10 mouse cellular contexts compared by ENCODE assay signal in genomic region chr7:24111772-24112155, GRCm38 (mm10). TPM values are rescaled to one million over a fixed set of nuclear protein-coding genes. Genes with fewer than 3 reads are reported as not detected.
DNase-seq lines count a peak whose midpoint lies in the region; ATAC-seq and TF ChIP-seq lines count a peak whose summit lies in the region.
"Had no signal": no experiment of that assay in that cellular context is flagged by ENCODE, and none has a peak within 500 bp of the region (broad histone marks: within the 10 kb centered on the region; RNA-seq: fewer than 3 reads in every experiment).

No protein-coding gene starts in this region.

- peak; percentile 42; the same call in 1 of the 2 replicates for ATAC-seq in liver, embryonic 13.5 days (ENCODE audit: low read depth)

- TF ChIP-seq EP300 in heart, adult 2 months (IDR thresholded peaks at IDR 0.05; ENCODE audit: insufficient read depth, low read depth, low read length) = no peak

- no peak for TF ChIP-seq CTCF in heart, adult 2 months (IDR thresholded peaks at IDR 0.05)
- TF ChIP-seq CTCF in thymus, adult 2 months (IDR thresholded peaks at IDR 0.05; ENCODE audit: borderline replicate concordance, control insufficient read depth, extremely low read depth, insufficient read depth, low read length, poor library complexity) = no peak

- H3K4me3 ChIP-seq in heart, adult 2 months = peak overlapping the region; percentile 89
- peak overlapping the region; percentile 28 for H3K4me3 ChIP-seq in thymus, adult 2 months (ENCODE audit: control insufficient read depth, insufficient read depth, low read length)
- peak overlapping the region; percentile 64 for H3K4me3 ChIP-seq in liver, embryonic 13.5 days (replicated peaks)

- H3K9me3 ChIP-seq in liver, embryonic 13.5 days (replicated peaks) = peaks cover 17% of the 10 kb centered on the region

- no peaks in the 10 kb centered on the region; the same call in 1 of the 2 replicates for H3K4me1 ChIP-seq in heart, adult 2 months (ENCODE audit: control insufficient read depth, insufficient read depth, low read length)
- H3K4me1 ChIP-seq in thymus, adult 2 months (replicated peaks; ENCODE audit: control insufficient read depth, insufficient read depth, low read length) = peaks cover 8% of the 10 kb centered on the region; the same call in 1 of the 2 replicates
- H3K4me1 ChIP-seq in liver, embryonic 13.5 days (replicated peaks) = peaks cover 18% of the 10 kb centered on the region

- 4% methylated on average over 9 of the region's 9 CpGs for WGBS in heart, adult 2 months
- WGBS in thymus, adult 2 months = 64% methylated on average over 9 of the region's 9 CpGs
- WGBS in liver, embryonic 13.5 days (ENCODE audit: insufficient replicate concordance) = 23% methylated on average over 9 of the region's 9 CpGs

- H3K9ac ChIP-seq in heart, adult 2 months (ENCODE audit: low read depth, low read length) = peak overlapping the region; percentile 84
- peak overlapping the region; percentile 76 for H3K9ac ChIP-seq in liver, embryonic 13.5 days

- intact Hi-C loops in heart, adult 2 months (cut with DNase I) = loop anchor here (1.0 to 5.0 kb wide), 4 partner anchors 23 to 143 kb away; partner anchors contain the start of genes Zfp108 and Zfp235
- intact Hi-C loops in heart, postnatal 10 days (cut with DNase I) = loop anchor here (2.0 kb wide), 1 partner anchor 21 kb away; no protein-coding TSS in a partner anchor

- peak in 1 of 2 experiments; percentile 49 for DNase-seq in heart, adult 2 months
- DNase-seq in heart, postnatal 10 days = no peak
- no peak for DNase-seq in thymus, adult 2 months
- no peak for DNase-seq in thymus, postnatal 0 days (ENCODE audit: low spot score)
- no peak for DNase-seq in liver, embryonic 13.5 days
- no peak for DNase-seq in right cerebral cortex, adult 18-20 months
- no peak for DNase-seq in gastrocnemius, adult 8-10 months (ENCODE audit: low spot score in 2 of 2)
- no peak for DNase-seq in adrenal gland, adult (ENCODE audit: inconsistent age in 2 of 2, low spot score in 1 of 2)

- peak; percentile 9; the same call in 1 of the 2 replicates for TF ChIP-seq POLR2A in heart, adult 2 months (IDR thresholded peaks at IDR 0.05; ENCODE audit: insufficient read depth, low read depth, low read length)
- no peak for TF ChIP-seq POLR2A in thymus, adult 2 months (IDR thresholded peaks at IDR 0.05; ENCODE audit: control insufficient read depth, extremely low read depth, insufficient read depth, low read length, poor library complexity)

- no peaks in the 10 kb centered on the region for H3K36me3 ChIP-seq in heart, adult 2 months (ENCODE audit: control insufficient read depth, insufficient read depth, low read length)
- peaks cover 7% of the 10 kb centered on the region for H3K36me3 ChIP-seq in thymus, adult 2 months (ENCODE audit: control insufficient read depth, insufficient read depth, low read length)
- H3K36me3 ChIP-seq in liver, embryonic 13.5 days = peaks cover 31% of the 10 kb centered on the region

- peak overlapping the region; percentile 80 for H3K4me2 ChIP-seq in liver, embryonic 13.5 days

- H3K27me3 ChIP-seq in heart, adult 2 months (ENCODE audit: control insufficient read depth, insufficient read depth, low read length) = no peaks in the 10 kb centered on the region
- H3K27me3 ChIP-seq in thymus, adult 2 months (ENCODE audit: control insufficient read depth, insufficient read depth, low read length) = no peaks in the 10 kb centered on the region
- H3K27me3 ChIP-seq in liver, embryonic 13.5 days = no peaks in the 10 kb centered on the region

- H3K79me2 ChIP-seq in heart, adult 2 months (replicated peaks; ENCODE audit: control insufficient read depth, insufficient read depth, low read length) = no peaks in the 10 kb centered on the region

- H3K27ac ChIP-seq in heart, adult 2 months = peak overlapping the region; percentile 84
- peak overlapping the region; percentile 43; the same call in 1 of the 2 replicates for H3K27ac ChIP-seq in thymus, adult 2 months (ENCODE audit: control insufficient read depth, insufficient read depth, low read length)
- no peak overlapping the region for H3K27ac ChIP-seq in liver, embryonic 13.5 days

RNA-seq across cellular contexts. Expression of gene Zfp112, which starts 0.3 kb away (rescaled TPM):
- 1 to 10 TPM; 3.1 to 3.2 TPM for total RNA-seq in heart, adult 2 months (2021)
- polyA plus RNA-seq in heart, adult 2 months (2012; rRNA removed) = 1.8 and 3.5 TPM in 2 replicates
- 1 to 10 TPM; 3.1 to 3.8 TPM for total RNA-seq in heart, postnatal 10 days (2021)
- 0.66 and 0.79 TPM in 2 replicates for polyA plus RNA-seq in thymus, adult 2 months (2012; rRNA removed)
- polyA plus RNA-seq in thymus, postnatal 0 days (2015; fragmentation: Nextera tagmentation; extraction: Ambion mirVana) = 1.3 and 2.2 TPM in 2 replicates
- polyA plus RNA-seq in liver, embryonic 13.5 days (2015; fragmentation: Nextera tagmentation; extraction: Ambion mirVana) = 1.0 TPM in 2 replicates
- total RNA-seq in gastrocnemius, adult 8-10 months (2022) = 1 to 10 TPM; 4.5 to 6.1 (median 5.3) TPM

RNA-seq across cellular contexts. Expression of gene Zfp235, which starts 22.2 kb away (rescaled TPM):
- 1 to 10 TPM; 4.2 to 5.4 TPM for total RNA-seq in heart, adult 2 months (2021)
- 3.1 and 5.5 TPM in 2 replicates for polyA plus RNA-seq in heart, adult 2 months (2012; rRNA removed)
- total RNA-seq in heart, postnatal 10 days (2021) = 1 to 10 TPM; 4.6 to 6.0 TPM
- 7.8 and 12.6 TPM in 2 replicates for polyA plus RNA-seq in thymus, adult 2 months (2012; rRNA removed)
- 10.5 and 11.6 TPM in 2 replicates for polyA plus RNA-seq in thymus, postnatal 0 days (2015; fragmentation: Nextera tagmentation; extraction: Ambion mirVana)
- 3.8 and 4.6 TPM in 2 replicates for polyA plus RNA-seq in liver, embryonic 13.5 days (2015; fragmentation: Nextera tagmentation; extraction: Ambion mirVana)
- total RNA-seq in gastrocnemius, adult 8-10 months (2022) = 1 to 10 TPM; 3.6 to 4.7 (median 4.0) TPM

RNA-seq across cellular contexts. Expression of gene Zfp180, which starts 30.0 kb away (rescaled TPM):
- total RNA-seq in heart, adult 2 months (2021) = 10 to 100 TPM; 16.7 to 16.8 TPM
- 7.7 and 11.3 TPM in 2 replicates for polyA plus RNA-seq in heart, adult 2 months (2012; rRNA removed)
- total RNA-seq in heart, postnatal 10 days (2021) = 10 to 100 TPM in 1 of 2 experiments, 1 to 10 TPM in 1; 9.5 to 10.3 TPM
- polyA plus RNA-seq in thymus, adult 2 months (2012; rRNA removed) = 27.0 and 27.9 TPM in 2 replicates
- polyA plus RNA-seq in thymus, postnatal 0 days (2015; fragmentation: Nextera tagmentation; extraction: Ambion mirVana) = 17.6 and 19.3 TPM in 2 replicates
- polyA plus RNA-seq in liver, embryonic 13.5 days (2015; fragmentation: Nextera tagmentation; extraction: Ambion mirVana) = 10.0 and 13.1 TPM in 2 replicates
- 10 to 100 TPM; 18.4 to 22.1 (median 18.7) TPM for total RNA-seq in gastrocnemius, adult 8-10 months (2022)

RNA-seq across cellular contexts. Expression of gene Vmn1r183, which starts 58.7 kb away (rescaled TPM):
- not detected for total RNA-seq in heart, adult 2 months (2021)
- polyA plus RNA-seq in heart, adult 2 months (2012; rRNA removed) = not detected in 2 replicates
- not detected for total RNA-seq in heart, postnatal 10 days (2021)
- not detected in 2 replicates for polyA plus RNA-seq in thymus, adult 2 months (2012; rRNA removed)
- polyA plus RNA-seq in thymus, postnatal 0 days (2015; fragmentation: Nextera tagmentation; extraction: Ambion mirVana) = not detected in 2 replicates
- polyA plus RNA-seq in liver, embryonic 13.5 days (2015; fragmentation: Nextera tagmentation; extraction: Ambion mirVana) = not detected in 2 replicates
- total RNA-seq in gastrocnemius, adult 8-10 months (2022) = not detected
- total RNA-seq: hematopoietic stem cell, adult 5-6 weeks had no signal
- polyA plus RNA-seq: C2C12 had no signal

Comparison
In these comparisons a context has a peak if more than half of its experiments do, and no peak if none do; other contexts are left out.
1. H3K4me3 ChIP-seq: peak in every context shown above with its lines; median percentile 89 in heart, adult 2 months; 64 in liver, embryonic 13.5 days; 28 in thymus, adult 2 months.